Mouse (Mus musculus): ENCODE measurements at regions not wholly inside any gene's neighbourhood (a gene's known extent, or its start where the extent isn't known, plus 50 kb on each side); places are given as distances from the start of the nearest gene placed in this dataset.
A peak's percentile ranks its signal among the peaks of the same experiment; 100 is the strongest.

- 4% methylated on average over 6 of the region's 6 CpGs for WGBS
- H3K4me2 ChIP-seq (replicated peaks): no peak overlapping the region
Measured at GRCm38 (mm10) chr17:4265946-4266345, 569.9 kb upstream of the Nox3 start.

GRCm38 (mm10) chr17:4266487-4266886, 570.4 kb upstream of the Nox3 start:
- no peaks in the 10 kb centered on the region for H3K36me3 ChIP-seq
- no peak overlapping the region for H3K4me3 ChIP-seq
- no peaks in the 10 kb centered on the region for H3K9me3 ChIP-seq
- peaks cover 9% of the 10 kb centered on the region; the same call in 1 of the 2 replicates for H3K4me1 ChIP-seq
- ATAC-seq (replicated peaks): no peak
- no peak overlapping the region for H3K9ac ChIP-seq (replicated peaks)
- no peaks in the 10 kb centered on the region for H3K27me3 ChIP-seq
- no peak overlapping the region for H3K27ac ChIP-seq (replicated peaks)
- no peak overlapping the region for H3K4me2 ChIP-seq (replicated peaks)
- WGBS: 34% methylated on average over 5 of the region's 5 CpGs

More at GRCm38 (mm10) chr17:4265946-4266345, 569.9 kb upstream of the Nox3 start:
- Histone ChIP-seq H3K36me3 (no peaks in the 10 kb centered on the region), H3K27me3 (no peaks in the 10 kb centered on the region), H3K9ac (replicated peaks) (no peak overlapping the region), H3K4me1 (peaks cover 9% of the 10 kb centered on the region; the same call in 1 of the 2 replicates), H3K27ac (replicated peaks) (no peak overlapping the region), H3K9me3 (no peaks in the 10 kb centered on the region), H3K4me3 (no peak overlapping the region)
- 0 out of 2 replicates have a peak, but pooled peaks have one; percentile 26 for ATAC-seq (replicated peaks)

- H3K27me3 ChIP-seq: no peaks in the 10 kb centered on the region
- no peak overlapping the region for H3K4me3 ChIP-seq
- H3K27ac ChIP-seq (replicated peaks): no peak overlapping the region
- no peak for ATAC-seq (replicated peaks)
- no peak overlapping the region for H3K4me2 ChIP-seq (replicated peaks)
- H3K36me3 ChIP-seq: no peaks in the 10 kb centered on the region
- peaks cover 9% of the 10 kb centered on the region; the same call in 1 of the 2 replicates for H3K4me1 ChIP-seq
- no peaks in the 10 kb centered on the region for H3K9me3 ChIP-seq
- WGBS: 85% methylated on average over 5 of the region's 5 CpGs
- H3K9ac ChIP-seq (replicated peaks): no peak overlapping the region
Measured at GRCm38 (mm10) chr17:4268380-4268779, 572.3 kb upstream of the Nox3 start.

- no peaks in the 10 kb centered on the region for H3K9me3 ChIP-seq
- no peaks in the 10 kb centered on the region for H3K27me3 ChIP-seq
- 79% methylated on average over 5 of the region's 5 CpGs for whole genome bisulfite sequencing
- H3K9ac ChIP-seq (replicated peaks): no peak overlapping the region
- no peak overlapping the region for H3K4me2 ChIP-seq (replicated peaks)
- H3K4me3 ChIP-seq: no peak overlapping the region
- H3K27ac ChIP-seq (replicated peaks): no peak overlapping the region
- no peaks in the 10 kb centered on the region for H3K36me3 ChIP-seq
- no peak for ATAC-seq (replicated peaks)
- no peaks in the 10 kb centered on the region for H3K4me1 ChIP-seq
Measured at GRCm38 (mm10) chr17:4272456-4272855, 576.4 kb upstream of the Nox3 start.

- no peaks in the 10 kb centered on the region for H3K4me1 ChIP-seq
- no peak overlapping the region for H3K4me3 ChIP-seq
- H3K9ac ChIP-seq (replicated peaks): no peak overlapping the region
- H3K27ac ChIP-seq (replicated peaks): no peak overlapping the region
- no peaks in the 10 kb centered on the region for H3K36me3 ChIP-seq
- ATAC-seq (replicated peaks): no peak
- no peaks in the 10 kb centered on the region for H3K27me3 ChIP-seq
- 89% methylated on average over 4 of the region's 4 CpGs for WGBS
- H3K9me3 ChIP-seq: no peaks in the 10 kb centered on the region
- no peak overlapping the region for H3K4me2 ChIP-seq (replicated peaks)
Measured at GRCm38 (mm10) chr17:4276722-4277121, 580.7 kb upstream of the Nox3 start.

- no peak overlapping the region for H3K9ac ChIP-seq (replicated peaks)
- no peak overlapping the region for H3K4me3 ChIP-seq
- no peaks in the 10 kb centered on the region for H3K27me3 ChIP-seq
- H3K4me2 ChIP-seq (replicated peaks): no peak overlapping the region
- 55% methylated on average over 4 of the region's 4 CpGs for WGBS
- no peak for ATAC-seq (replicated peaks)
- H3K27ac ChIP-seq (replicated peaks): no peak overlapping the region
- H3K36me3 ChIP-seq: no peaks in the 10 kb centered on the region
- no peaks in the 10 kb centered on the region for H3K9me3 ChIP-seq
- H3K4me1 ChIP-seq: no peaks in the 10 kb centered on the region
Measured at GRCm38 (mm10) chr17:4278239-4278827, 582.3 kb upstream of the Nox3 start.

GRCm38 (mm10) chr17:4281451-4281850, 585.4 kb upstream of the Nox3 start:
- Histone ChIP-seq H3K27me3 (no peaks in the 10 kb centered on the region), H3K4me1 (no peaks in the 10 kb centered on the region), H3K9ac (replicated peaks) (no peak overlapping the region), H3K4me2 (replicated peaks) (no peak overlapping the region), H3K27ac (replicated peaks) (no peak overlapping the region), H3K36me3 (no peaks in the 10 kb centered on the region), H3K4me3 (no peak overlapping the region), H3K9me3 (no peaks in the 10 kb centered on the region)
- 96% methylated on average over 5 of the region's 5 CpGs for WGBS
- ATAC-seq (replicated peaks): no peak

- no peak for ATAC-seq (replicated peaks)
- WGBS: 90% methylated on average over 2 of the region's 2 CpGs
- H3K4me1 ChIP-seq: peaks cover under 1% of the 10 kb centered on the region; the same call in 1 of the 2 replicates
Measured at GRCm38 (mm10) chr17:4291418-4291817, 595.4 kb upstream of the Nox3 start.

GRCm38 (mm10) chr17:4296521-4297155, 600.6 kb upstream of the Nox3 start:
- H3K27me3 ChIP-seq: no peaks in the 10 kb centered on the region
- H3K4me2 ChIP-seq (replicated peaks): no peak overlapping the region
- WGBS: 66% methylated on average over 6 of the region's 6 CpGs
- H3K27ac ChIP-seq (replicated peaks): 0 out of 2 replicates have a peak overlapping the region, but pooled peaks have one; percentile 2
- no peak overlapping the region for H3K4me3 ChIP-seq
- ATAC-seq (replicated peaks): 0 out of 2 replicates have a peak, but pooled peaks have one; percentile 11
- no peaks in the 10 kb centered on the region for H3K36me3 ChIP-seq
- H3K4me1 ChIP-seq: peaks cover 12% of the 10 kb centered on the region
- H3K9me3 ChIP-seq: no peaks in the 10 kb centered on the region
- H3K9ac ChIP-seq (replicated peaks): no peak overlapping the region

More at GRCm38 (mm10) chr17:4291418-4291817, 595.4 kb upstream of the Nox3 start:
- Histone ChIP-seq H3K4me2 (replicated peaks) (no peak overlapping the region), H3K9ac (replicated peaks) (no peak overlapping the region), H3K27ac (replicated peaks) (no peak overlapping the region), H3K27me3 (no peaks in the 10 kb centered on the region), H3K36me3 (no peaks in the 10 kb centered on the region), H3K9me3 (no peaks in the 10 kb centered on the region), H3K4me3 (no peak overlapping the region)

GRCm38 (mm10) chr17:4297156-4297535, 601.1 kb upstream of the Nox3 start:
- Histone ChIP-seq H3K27ac (replicated peaks) (0 out of 2 replicates have a peak overlapping the region, but pooled peaks have one; percentile 19), H3K4me2 (replicated peaks) (no peak overlapping the region), H3K27me3 (no peaks in the 10 kb centered on the region), H3K4me3 (no peak overlapping the region), H3K4me1 (peaks cover 12% of the 10 kb centered on the region), H3K9ac (replicated peaks) (no peak overlapping the region), H3K9me3 (no peaks in the 10 kb centered on the region), H3K36me3 (no peaks in the 10 kb centered on the region)
- peak; percentile 46; the same call in 1 of the 2 replicates for ATAC-seq (replicated peaks)
- 60% methylated on average over 1 of the region's 1 CpGs for WGBS

- H3K36me3 ChIP-seq: no peaks in the 10 kb centered on the region
- no peaks in the 10 kb centered on the region for H3K9me3 ChIP-seq
- no peak overlapping the region for H3K9ac ChIP-seq (replicated peaks)
- H3K4me2 ChIP-seq (replicated peaks): no peak overlapping the region
- no peak for ATAC-seq (replicated peaks)
- WGBS: 82% methylated on average over 12 of the region's 12 CpGs
- peaks cover 12% of the 10 kb centered on the region for H3K4me1 ChIP-seq
- H3K27ac ChIP-seq (replicated peaks): no peak overlapping the region
- no peaks in the 10 kb centered on the region for H3K27me3 ChIP-seq
- H3K4me3 ChIP-seq: no peak overlapping the region
Measured at GRCm38 (mm10) chr17:4301142-4301853, 605.2 kb upstream of the Nox3 start.

- H3K9ac ChIP-seq (replicated peaks): no peak overlapping the region
- WGBS: 15% methylated on average over 4 of the region's 4 CpGs
- no peaks in the 10 kb centered on the region for H3K9me3 ChIP-seq
- peak overlapping the region; percentile 63 for H3K27ac ChIP-seq (replicated peaks)
- no peak overlapping the region for H3K4me2 ChIP-seq (replicated peaks)
- ATAC-seq (replicated peaks): peak; percentile 67
- H3K27me3 ChIP-seq: no peaks in the 10 kb centered on the region
- H3K4me3 ChIP-seq: no peak overlapping the region
- no peaks in the 10 kb centered on the region for H3K36me3 ChIP-seq
- H3K4me1 ChIP-seq: peaks cover 13% of the 10 kb centered on the region
Measured at GRCm38 (mm10) chr17:4311785-4312379, 615.8 kb upstream of the Nox3 start.
